Mouse (Mus musculus) left cerebral cortex, postnatal 4 days (tissue): Measurements from ENCODE around the gene Rgs13. TPM values are rescaled to one million over a fixed set of nuclear protein-coding genes. Genes with fewer than 3 reads are reported as not detected.
A peak's percentile ranks its signal among the peaks of the same experiment; 100 is the strongest.
"Not testable (repeated sequence)": the region's sequence is repeated elsewhere in the genome, so short reads cannot be mapped to it uniquely, and the experiment has no call there.

Source experiments
- DNase-seq: peaks from one replicate; pipeline ENCODE4 v3.0.0-alpha.2; 2022
- intact Hi-C: fragments of 180-260 bp; cut with DNase I; formaldehyde crosslinking; loops from one replicate; pipeline ENCODE4 v1.15.1; 2025
- total RNA-seq, 2 experiments: library from RNA; stranded (reverse); gene quantifications; 2 replicates each; pipeline ENCODE4 v1.2.3; 2021

Rgs13 gene
- total RNA-seq, 2 experiments from 2014 or later, result 1.5 to 2.2 TPM

GRCm38 (mm10) chr1:144166275-144166674, 10.9 kb downstream of the Rgs13 start:
- DNase-seq, result no peak
- intact Hi-C loops, result loop anchor here (10.0 kb wide), 1 partner anchor 161 kb away; the partner anchor contains the start of gene Rgs2

- no peak for DNase-seq
- intact Hi-C loops, result no loop called here
These were observed 24.6 kb downstream of the Rgs13 start for GRCm38 (mm10) chr1:144152526-144152925.

GRCm38 (mm10) chr1:144152184-144152525, 25.0 kb downstream of the Rgs13 start:
- DNase-seq, result no peak
- intact Hi-C loops, result no loop called here

GRCm38 (mm10) chr1:144151401-144152183, 25.6 kb downstream of the Rgs13 start:
- DNase-seq, result no peak
- intact Hi-C loops, result no loop called here

GRCm38 (mm10) chr1:144149997-144150396, 27.2 kb downstream of the Rgs13 start:
- intact Hi-C loops, result no loop called here
- no peak for DNase-seq

- DNase-seq, intact Hi-C loops: not testable (repeated sequence)
These were observed 35.8 kb downstream of the Rgs13 start for GRCm38 (mm10) chr1:144141398-144141797.

GRCm38 (mm10) chr1:144139847-144140246, 37.3 kb downstream of the Rgs13 start:
- no peak for DNase-seq
- intact Hi-C loops, result no loop called here

- intact Hi-C loops, result no loop called here
- DNase-seq, result no peak
These were observed 49.2 kb downstream of the Rgs13 start for GRCm38 (mm10) chr1:144127965-144128364.

GRCm38 (mm10) chr1:144120042-144120441, 57.1 kb downstream of the Rgs13 start:
- DNase-seq, result no peak
- intact Hi-C loops, result no loop called here

GRCm38 (mm10) chr1:144119456-144119855, 57.7 kb downstream of the Rgs13 start:
- intact Hi-C loops, result no loop called here
- no peak for DNase-seq

- DNase-seq, result no peak
- intact Hi-C loops, result no loop called here
These were observed 61.1 kb downstream of the Rgs13 start for GRCm38 (mm10) chr1:144115848-144116727.

- intact Hi-C loops, result no loop called here
- DNase-seq, result peak; percentile 32
These were observed 63.6 kb downstream of the Rgs13 start for GRCm38 (mm10) chr1:144113438-144114074.

- intact Hi-C loops, result no loop called here
- DNase-seq, result no peak
These were observed 64.2 kb downstream of the Rgs13 start for GRCm38 (mm10) chr1:144112946-144113345.

GRCm38 (mm10) chr1:144098587-144099258, 78.4 kb downstream of the Rgs13 start:
- DNase-seq, result no peak
- intact Hi-C loops, result no loop called here

- DNase-seq, result no peak
- intact Hi-C loops, result no loop called here
These were observed 86.8 kb downstream of the Rgs13 start for GRCm38 (mm10) chr1:144090410-144090809.

Other genes with a start within 250 kb of the Rgs13 start
- gene Rgs2, start 173.2 kb downstream of the Rgs13 start, total RNA-seq, result 10 to 100 TPM; 45.0 to 48.4 TPM
- gene Rgs1, start 71.9 kb upstream of the Rgs13 start, total RNA-seq, result under 1 TPM in 1 of 2 experiments, not detected in 1; 0.22 TPM